Mouse (Mus musculus): ENCODE measurements around the gene Zfp853. TPM values are rescaled to one million over a fixed set of nuclear protein-coding genes. Genes with fewer than 3 reads are reported as not detected.

The Zfp853 gene
- polyA plus RNA-seq, 1 experiment, result 0.99 TPM

GRCm38 (mm10) chr5:143317288-143317610 is 23.8 kb upstream of the Zfp853 start:
- DNase-seq, result peak; percentile 68
- no peaks in the 10 kb centered on the region for H3K36me3 ChIP-seq (ENCODE audit: control insufficient read depth, insufficient read depth, low read length)
- WGBS, result 56% methylated on average over 8 of the region's 8 CpGs

DNA sequence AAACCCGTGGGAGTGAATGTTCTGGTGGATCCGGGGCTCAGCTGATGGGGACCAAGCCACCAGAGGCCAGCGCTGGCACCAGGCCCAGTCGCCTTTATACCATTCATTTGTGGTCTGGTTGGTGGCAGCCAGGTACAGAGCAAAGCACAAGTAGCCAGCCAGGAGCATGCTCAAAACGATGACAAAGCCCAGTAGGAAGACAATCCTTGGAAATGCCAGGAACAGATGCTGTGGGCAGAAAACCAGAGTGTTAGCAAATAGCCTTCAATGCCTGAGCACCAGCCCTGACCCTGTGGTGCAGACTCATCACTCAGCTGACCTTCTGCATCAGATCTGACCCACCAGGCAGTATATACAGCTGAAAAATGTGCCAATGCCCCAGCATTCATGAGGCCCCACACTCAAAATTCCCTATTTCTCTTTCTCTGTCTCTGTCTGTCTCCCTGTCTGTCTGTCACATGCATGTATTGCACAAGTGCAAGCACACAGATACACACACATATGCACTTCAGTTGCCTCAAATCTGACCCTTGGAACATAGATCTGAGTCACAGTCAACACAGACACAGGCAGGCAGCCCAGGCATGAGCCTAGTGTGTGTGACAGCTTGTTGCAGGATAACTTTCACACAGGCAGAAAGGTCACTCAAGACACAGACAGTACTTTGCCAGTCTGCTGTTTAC is 23.3 kb upstream of the Zfp853 start:
- TF ChIP-seq CTCF (conservative IDR thresholded peaks at IDR 0.05; ENCODE audit: insufficient read depth, insufficient read length, low read depth, low read length) (no peak), POLR2A (IDR thresholded peaks at IDR 0.05; ENCODE audit: low read depth, low read length) (no peak)
- H3K36me3 ChIP-seq (ENCODE audit: control insufficient read depth, insufficient read depth, low read length), result no peaks in the 10 kb centered on the region
- H3K27ac ChIP-seq (ENCODE audit: insufficient read depth, low read depth, low read length), result no peak overlapping the region
- peaks cover 8% of the 10 kb centered on the region; the same call in 1 of the 2 replicates for H3K4me1 ChIP-seq (ENCODE audit: control insufficient read depth, insufficient read depth, low read length)
- no peak for DNase-seq
- H3K27me3 ChIP-seq (replicated peaks; ENCODE audit: control insufficient read depth, insufficient read depth, low read length), result no peaks in the 10 kb centered on the region
- WGBS, result 82% methylated on average over 5 of the region's 5 CpGs
- no peak overlapping the region for H3K4me3 ChIP-seq (ENCODE audit: insufficient read depth, low read depth, low read length)

More at GRCm38 (mm10) chr5:143317288-143317610, 23.8 kb upstream of the Zfp853 start:
- Histone ChIP-seq H3K4me3 (ENCODE audit: insufficient read depth, low read depth, low read length) (no peak overlapping the region), H3K27me3 (replicated peaks; ENCODE audit: control insufficient read depth, insufficient read depth, low read length) (no peaks in the 10 kb centered on the region), H3K27ac (ENCODE audit: insufficient read depth, low read depth, low read length) (no peak overlapping the region), H3K4me1 (ENCODE audit: control insufficient read depth, insufficient read depth, low read length) (peaks cover 8% of the 10 kb centered on the region; the same call in 1 of the 2 replicates)
- no peak for TF ChIP-seq POLR2A (IDR thresholded peaks at IDR 0.05; ENCODE audit: low read depth, low read length)
- TF ChIP-seq CTCF (conservative IDR thresholded peaks at IDR 0.05; ENCODE audit: insufficient read depth, insufficient read length, low read depth, low read length), result no peak

DNA sequence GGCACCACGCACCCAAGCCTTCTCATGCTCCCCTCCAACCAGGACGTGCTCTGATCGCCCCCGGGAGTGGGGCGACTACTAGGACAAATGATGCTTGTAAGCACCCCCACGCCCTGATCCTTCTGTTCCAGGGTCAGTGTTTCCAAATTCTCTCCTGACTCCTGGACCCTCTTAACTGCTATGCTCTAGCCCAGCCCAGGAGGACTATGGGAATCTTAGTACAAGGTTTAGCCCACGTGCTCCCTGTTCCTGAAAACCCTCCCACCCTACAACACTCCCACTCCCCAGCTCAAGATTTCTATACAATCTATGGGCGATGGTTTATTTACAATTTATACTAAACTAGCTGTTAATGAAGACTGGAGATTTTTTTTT is 22.1 kb upstream of the Zfp853 start:
- no peaks in the 10 kb centered on the region for H3K27me3 ChIP-seq (replicated peaks; ENCODE audit: control insufficient read depth, insufficient read depth, low read length)
- no peak overlapping the region for H3K27ac ChIP-seq (ENCODE audit: insufficient read depth, low read depth, low read length)
- H3K36me3 ChIP-seq (ENCODE audit: control insufficient read depth, insufficient read depth, low read length), result no peaks in the 10 kb centered on the region; the same call in 1 of the 2 replicates
- H3K4me1 ChIP-seq (ENCODE audit: control insufficient read depth, insufficient read depth, low read length), result peaks cover 8% of the 10 kb centered on the region; the same call in 1 of the 2 replicates
- peak overlapping the region; percentile 24; the same call in 1 of the 2 replicates for H3K4me3 ChIP-seq (ENCODE audit: insufficient read depth, low read depth, low read length)
- DNase-seq, result no peak
- WGBS, result 20% methylated on average over 8 of the region's 8 CpGs
- TF ChIP-seq CTCF (conservative IDR thresholded peaks at IDR 0.05; ENCODE audit: insufficient read depth, insufficient read length, low read depth, low read length), result no peak
- TF ChIP-seq POLR2A (IDR thresholded peaks at IDR 0.05; ENCODE audit: low read depth, low read length), result no peak

DNA sequence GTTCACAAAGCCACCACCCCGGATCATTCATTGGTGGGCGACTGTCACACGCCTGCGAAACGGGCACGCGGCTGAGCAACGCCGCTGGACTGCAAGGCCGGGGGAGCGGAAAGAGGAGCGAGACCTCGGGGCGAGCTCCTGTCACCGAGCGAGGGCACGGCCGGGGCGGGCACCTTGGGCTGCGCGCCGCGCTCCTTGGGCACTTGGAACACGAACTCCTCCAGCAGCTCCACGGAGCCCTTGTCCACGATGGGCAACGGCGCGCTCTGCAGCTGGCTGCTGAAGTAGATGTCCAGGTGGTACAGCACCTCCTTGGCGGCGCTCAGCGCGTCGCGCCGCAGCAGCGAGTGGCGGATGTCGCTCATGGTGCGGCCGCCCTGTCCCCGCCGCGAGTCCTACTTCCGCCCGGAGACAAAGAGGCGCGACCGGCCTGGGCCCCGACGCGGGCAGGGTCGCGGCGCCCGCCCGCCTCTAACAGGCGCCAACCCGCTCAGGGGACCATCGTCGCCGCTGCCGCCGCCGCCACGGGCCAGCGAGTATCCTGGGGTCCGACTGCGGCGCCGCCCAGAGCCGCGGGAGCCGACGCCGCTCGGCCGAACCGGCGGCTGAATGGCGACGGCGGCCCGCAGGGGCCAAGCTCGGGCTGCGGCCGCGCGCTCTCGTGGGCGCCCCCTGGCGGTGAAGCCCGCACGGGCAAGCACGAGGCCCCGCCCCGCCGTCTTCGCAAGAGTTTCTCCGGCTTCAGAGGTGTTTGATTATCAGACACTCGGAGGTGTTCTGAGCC is 21.5 kb upstream of the Zfp853 start, which contains the start of gene E130309D02Rik:
TSS of gene E130309D02Rik (minus strand) at position 631 of the 784 bp plus-strand sequence.
- H3K4me3 ChIP-seq (ENCODE audit: insufficient read depth, low read depth, low read length), result peak within 1 kb of the TSS; percentile 90
- under 1% methylated on average over 99 of the region's 101 CpGs for WGBS
- no peaks in the 10 kb centered on the region for H3K27me3 ChIP-seq (replicated peaks; ENCODE audit: control insufficient read depth, insufficient read depth, low read length)
- peak within 1 kb of the TSS; percentile 81 for H3K27ac ChIP-seq (ENCODE audit: insufficient read depth, low read depth, low read length)
- H3K36me3 ChIP-seq (ENCODE audit: control insufficient read depth, insufficient read depth, low read length), result no peaks in the 10 kb centered on the region; the same call in 1 of the 2 replicates
- peak; percentile 91 for DNase-seq
- no peak for TF ChIP-seq POLR2A (IDR thresholded peaks at IDR 0.05; ENCODE audit: low read depth, low read length)
- peak; percentile 65 for TF ChIP-seq CTCF (conservative IDR thresholded peaks at IDR 0.05; ENCODE audit: insufficient read depth, insufficient read length, low read depth, low read length)
- peaks cover 8% of the 10 kb centered on the region; the same call in 1 of the 2 replicates for H3K4me1 ChIP-seq (ENCODE audit: control insufficient read depth, insufficient read depth, low read length)

DNA sequence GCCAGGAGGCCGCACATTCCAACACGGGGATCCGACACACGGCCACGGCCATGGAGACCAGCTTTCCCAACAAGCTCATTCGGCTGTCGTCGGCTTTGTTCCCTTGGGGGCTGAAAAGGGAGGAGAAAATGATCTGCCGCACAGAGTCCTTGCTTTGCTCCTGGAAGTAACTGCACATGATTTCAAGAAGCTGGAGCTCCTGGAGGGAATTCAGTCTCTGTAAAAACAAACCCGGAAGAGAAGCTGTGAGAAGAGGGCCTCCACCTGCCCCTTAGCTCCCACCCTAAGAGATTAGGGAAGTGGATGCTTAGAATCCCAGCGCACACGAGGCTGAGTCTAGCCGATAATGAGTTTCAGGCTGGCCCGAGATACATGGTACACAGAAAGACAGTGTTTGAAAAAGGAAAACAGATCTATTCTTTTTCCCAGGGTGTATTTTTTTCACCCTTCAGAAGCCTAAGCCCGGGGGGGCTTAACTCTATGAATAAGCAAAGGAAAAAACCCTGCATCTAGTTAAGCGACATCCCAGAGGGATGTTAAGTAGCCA is 20.8 kb upstream of the Zfp853 start:
- 9% methylated on average over 16 of the region's 16 CpGs for WGBS
- no peaks in the 10 kb centered on the region for H3K27me3 ChIP-seq (replicated peaks; ENCODE audit: control insufficient read depth, insufficient read depth, low read length)
- H3K4me3 ChIP-seq (ENCODE audit: insufficient read depth, low read depth, low read length), result peak overlapping the region; percentile 90
- peak overlapping the region; percentile 81; the same call in 1 of the 2 replicates for H3K27ac ChIP-seq (ENCODE audit: insufficient read depth, low read depth, low read length)
- H3K4me1 ChIP-seq (ENCODE audit: control insufficient read depth, insufficient read depth, low read length), result peaks cover 8% of the 10 kb centered on the region; the same call in 1 of the 2 replicates
- TF ChIP-seq CTCF (conservative IDR thresholded peaks at IDR 0.05; ENCODE audit: insufficient read depth, insufficient read length, low read depth, low read length) (no peak), POLR2A (IDR thresholded peaks at IDR 0.05; ENCODE audit: low read depth, low read length) (no peak)
- DNase-seq, result no peak
- H3K36me3 ChIP-seq (ENCODE audit: control insufficient read depth, insufficient read depth, low read length), result no peaks in the 10 kb centered on the region; the same call in 1 of the 2 replicates

DNA sequence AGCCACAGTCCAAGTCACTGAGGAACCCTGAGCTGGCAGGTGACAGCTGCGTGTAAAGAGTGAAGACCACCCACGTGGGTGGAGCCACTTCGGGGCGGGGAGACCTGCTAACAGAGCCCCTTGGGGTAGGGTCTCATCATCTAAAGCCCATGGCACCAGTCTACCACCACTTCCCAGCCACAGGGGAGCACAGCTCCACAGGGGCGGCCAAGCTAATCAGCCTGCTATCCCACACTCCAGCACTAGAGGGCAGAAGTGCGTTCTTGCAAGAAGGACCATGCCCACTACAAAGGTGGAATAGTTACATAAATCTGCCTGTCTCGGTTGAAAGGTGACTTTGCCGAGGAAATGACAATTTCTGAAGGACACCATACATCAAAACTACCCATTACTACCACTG is 18.5 kb upstream of the Zfp853 start:
- H3K4me1 ChIP-seq (ENCODE audit: control insufficient read depth, insufficient read depth, low read length), result peaks cover 8% of the 10 kb centered on the region; the same call in 1 of the 2 replicates
- TF ChIP-seq POLR2A (IDR thresholded peaks at IDR 0.05; ENCODE audit: low read depth, low read length) (no peak), CTCF (conservative IDR thresholded peaks at IDR 0.05; ENCODE audit: insufficient read depth, insufficient read length, low read depth, low read length) (peak; percentile 88)
- no peaks in the 10 kb centered on the region; the same call in 1 of the 2 replicates for H3K36me3 ChIP-seq (ENCODE audit: control insufficient read depth, insufficient read depth, low read length)
- peak; percentile 82 for DNase-seq
- no peaks in the 10 kb centered on the region for H3K27me3 ChIP-seq (replicated peaks; ENCODE audit: control insufficient read depth, insufficient read depth, low read length)
- no peak overlapping the region for H3K4me3 ChIP-seq (ENCODE audit: insufficient read depth, low read depth, low read length)
- H3K27ac ChIP-seq (ENCODE audit: insufficient read depth, low read depth, low read length), result no peak overlapping the region
- WGBS, result 51% methylated on average over 8 of the region's 8 CpGs
